Mouse (Mus musculus) heart, adult 2 months (tissue): ENCODE results near the gene Iffo2.

Experiments
- CTCF ChIP-seq: fragments of 200-600 bp; IDR thresholded peaks from 2 replicates; pipeline ENCODE4 v1.8.1; 2022; ENCODE audit warnings: antibody characterized with exemption, mild to moderate bottlenecking, moderate library complexity
- EP300 ChIP-seq: fragments of 200-500 bp; IDR thresholded peaks from 2 replicates; pipeline ENCODE4 v1.6.1; 2011; ENCODE audit warnings: low read depth, low read length, control low read depth; ENCODE audit not compliant: insufficient read depth
- POLR2A ChIP-seq: fragments of 200-500 bp; IDR thresholded peaks from 2 replicates; pipeline ENCODE4 v1.6.1; 2011; ENCODE audit warnings: mild to moderate bottlenecking, low read depth, low read length, control low read depth; ENCODE audit not compliant: insufficient read depth

- no peak for TF ChIP-seq CTCF
- TF ChIP-seq POLR2A, result no peak
- TF ChIP-seq EP300, result no peak
These were observed 46.8 kb upstream of the Iffo2 start for GRCm38 (mm10) chr4:139483461-139484105.
